Mouse (Mus musculus) stomach, embryonic 15.5 days (tissue): Measurements from ENCODE around the gene Sept14. TPM values are rescaled to one million over a fixed set of nuclear protein-coding genes. Genes with fewer than 3 reads are reported as not detected.
"Not testable (repeated sequence)": the region's sequence is repeated elsewhere in the genome, so short reads cannot be mapped to it uniquely, and the experiment has no call there.

ENCODE experiments used
- ATAC-seq: fragments of 200-750 bp; cut with Nextera tagmentation; 2 replicates; pipeline ENCODE4 v1.8.0; 2017; ENCODE audit warnings: low read depth, moderate number of reproducible peaks, moderate TSS enrichment; ENCODE audit not compliant: insufficient read depth, low FRiP score
- H3K27ac ChIP-seq: fragments of 300-500 bp; sonication (generic); 2 replicates; pipeline ENCODE4 v1.5.1; 2015; ENCODE audit warnings: mild to moderate bottlenecking, inconsistent platforms
- H3K27me3 ChIP-seq: fragments of 300-500 bp; sonication (generic); replicated peaks from 2 replicates; pipeline ENCODE4 v1.6.1; 2015; ENCODE audit warnings: inconsistent platforms
- H3K36me3 ChIP-seq: fragments of 300-500 bp; sonication (generic); 2 replicates; pipeline ENCODE4 v1.6.1; 2015; ENCODE audit warnings: inconsistent platforms
- H3K4me1 ChIP-seq: fragments of 300-500 bp; sonication (generic); 2 replicates; pipeline ENCODE4 v1.6.1; 2015; ENCODE audit warnings: inconsistent platforms
- H3K4me2 ChIP-seq: fragments of 300-500 bp; sonication (generic); 2 replicates; pipeline ENCODE4 v1.6.1; 2015; ENCODE audit warnings: mild to moderate bottlenecking, inconsistent platforms
- H3K4me3 ChIP-seq: fragments of 300-500 bp; sonication (generic); replicated peaks from 2 replicates; pipeline ENCODE4 v1.5.1; 2015; ENCODE audit warnings: inconsistent platforms
- H3K9ac ChIP-seq: fragments of 300-500 bp; sonication (generic); 2 replicates; pipeline ENCODE4 v1.6.1; 2015; ENCODE audit warnings: inconsistent platforms
- H3K9me3 ChIP-seq: fragments of 300-500 bp; sonication (generic); 2 replicates; pipeline ENCODE4 v1.6.1; 2016; ENCODE audit warnings: inconsistent platforms
- WGBS: fragments of 180-500 bp; shearing (Covaris S2); methylation state at CpG from one replicate; pipeline ENCODE4 v1.1.7; 2015; 5-methylcytosine and 5-hydroxymethylcytosine counted together
- polyA plus RNA-seq: library from polyadenylated mRNA; unstranded; fragments of >200 nt; fragmentation: Nextera tagmentation; extraction: Ambion mirVana; gene quantifications from 2 replicates; pipeline ENCODE4 v1.2.1, GENCODE M21; 2015

Sept14 gene
- polyA plus RNA-seq, 1 experiment from 2014 or later = not detected

- Histone ChIP-seq H3K4me3 (peak overlapping the region; percentile 83), H3K4me2 (peak overlapping the region; percentile 45), H3K4me1 (peaks cover 12% of the 10 kb centered on the region), H3K27ac (peak overlapping the region; percentile 97), H3K27me3 (no peaks in the 10 kb centered on the region), H3K9ac (0 out of 2 replicates have a peak overlapping the region, but pooled peaks have one; percentile 87), H3K36me3 (0 out of 2 replicates have a peak, but pooled peaks cover 1% of the 10 kb centered on the region), H3K9me3 (no peaks in the 10 kb centered on the region)
- ATAC-seq = 0 out of 2 replicates have a peak, but pooled peaks have one; percentile 2
- 51% methylated on average over 4 of the region's 4 CpGs for WGBS
Measured at GRCm38 (mm10) chr5:129724268-129724667, 16.0 kb upstream of the Sept14 start.

- no peak for ATAC-seq
- H3K4me1 ChIP-seq = peaks cover 9% of the 10 kb centered on the region
- H3K4me2 ChIP-seq = no peak overlapping the region
- 88% methylated on average over 3 of the region's 3 CpGs for WGBS
- no peak overlapping the region for H3K27ac ChIP-seq
- no peak overlapping the region for H3K9ac ChIP-seq
- no peaks in the 10 kb centered on the region for H3K27me3 ChIP-seq
- H3K36me3 ChIP-seq = peaks cover 17% of the 10 kb centered on the region
- no peaks in the 10 kb centered on the region for H3K9me3 ChIP-seq
- no peak overlapping the region for H3K4me3 ChIP-seq
Measured at GRCm38 (mm10) chr5:129720176-129720575, 11.9 kb upstream of the Sept14 start.

- no peak for ATAC-seq
Measured at GRCm38 (mm10) chr5:129717016-129717415, 8.7 kb upstream of the Sept14 start.

GRCm38 (mm10) chr5:129715326-129715861 is 7.1 kb upstream of the Sept14 start, which contains the start of gene Mrps17:
Mrps17 (plus strand) TSS chr5:129715497.
- no peaks in the 10 kb centered on the region for H3K9me3 ChIP-seq
- peak within 1 kb of the TSS; percentile 78 for H3K4me2 ChIP-seq
- H3K27me3 ChIP-seq = no peaks in the 10 kb centered on the region
- ATAC-seq = peak; percentile 98
- WGBS = under 1% methylated on average over 33 of the region's 33 CpGs
- H3K27ac ChIP-seq = peak within 1 kb of the TSS; percentile 61
- peaks cover 17% of the 10 kb centered on the region for H3K36me3 ChIP-seq
- H3K4me3 ChIP-seq = peak within 1 kb of the TSS; percentile 91
- peak within 1 kb of the TSS; percentile 80 for H3K9ac ChIP-seq
- H3K4me1 ChIP-seq = peaks cover 9% of the 10 kb centered on the region

More at GRCm38 (mm10) chr5:129717016-129717415, 8.7 kb upstream of the Sept14 start:
- Histone ChIP-seq H3K9ac (no peak overlapping the region), H3K27me3 (no peaks in the 10 kb centered on the region), H3K4me3 (no peak overlapping the region), H3K36me3 (peaks cover 17% of the 10 kb centered on the region), H3K4me1 (peaks cover 9% of the 10 kb centered on the region), H3K9me3 (no peaks in the 10 kb centered on the region), H3K4me2 (no peak overlapping the region), H3K27ac (no peak overlapping the region)
- 78% methylated on average over 9 of the region's 9 CpGs for WGBS

GRCm38 (mm10) chr5:129703368-129703767 is 4.9 kb downstream of the Sept14 start:
- no peak overlapping the region for H3K4me2 ChIP-seq
- no peaks in the 10 kb centered on the region for H3K27me3 ChIP-seq
- no peak for ATAC-seq
- H3K4me1 ChIP-seq = no peaks in the 10 kb centered on the region
- no peak overlapping the region for H3K4me3 ChIP-seq
- H3K36me3 ChIP-seq = no peaks in the 10 kb centered on the region
- no peak overlapping the region for H3K9ac ChIP-seq
- H3K27ac ChIP-seq = no peak overlapping the region
- no peaks in the 10 kb centered on the region for H3K9me3 ChIP-seq

- no peaks in the 10 kb centered on the region for H3K36me3 ChIP-seq
- H3K4me3 ChIP-seq = no peak overlapping the region
- no peak overlapping the region for H3K4me2 ChIP-seq
- ATAC-seq = no peak
- no peaks in the 10 kb centered on the region for H3K4me1 ChIP-seq
- no peak overlapping the region for H3K9ac ChIP-seq
- H3K27ac ChIP-seq = no peak overlapping the region
- 75% methylated on average over 1 of the region's 1 CpGs for WGBS
- no peaks in the 10 kb centered on the region for H3K27me3 ChIP-seq
- no peaks in the 10 kb centered on the region for H3K9me3 ChIP-seq
Measured at GRCm38 (mm10) chr5:129701706-129702105, 6.6 kb downstream of the Sept14 start.

- H3K27ac ChIP-seq = no peak overlapping the region
- no peaks in the 10 kb centered on the region for H3K36me3 ChIP-seq
- no peaks in the 10 kb centered on the region for H3K9me3 ChIP-seq
- no peak overlapping the region for H3K9ac ChIP-seq
- no peak overlapping the region for H3K4me3 ChIP-seq
- H3K4me2 ChIP-seq = no peak overlapping the region
- no peaks in the 10 kb centered on the region for H3K4me1 ChIP-seq
- no peak for ATAC-seq
- no peaks in the 10 kb centered on the region for H3K27me3 ChIP-seq
- WGBS = 36% methylated on average over 2 of the region's 2 CpGs
Measured at GRCm38 (mm10) chr5:129700506-129700905, 7.8 kb downstream of the Sept14 start.

GRCm38 (mm10) chr5:129690528-129690927 is 17.8 kb downstream of the Sept14 start:
- no peak overlapping the region for H3K4me2 ChIP-seq
- H3K9me3 ChIP-seq = no peaks in the 10 kb centered on the region
- 76% methylated on average over 3 of the region's 3 CpGs for WGBS
- no peaks in the 10 kb centered on the region for H3K36me3 ChIP-seq
- no peak overlapping the region for H3K4me3 ChIP-seq
- H3K27ac ChIP-seq = no peak overlapping the region
- no peak for ATAC-seq
- no peaks in the 10 kb centered on the region for H3K27me3 ChIP-seq
- no peaks in the 10 kb centered on the region for H3K4me1 ChIP-seq
- H3K9ac ChIP-seq = no peak overlapping the region

- Histone ChIP-seq H3K4me3 (no peak overlapping the region), H3K27me3 (no peaks in the 10 kb centered on the region), H3K4me2 (no peak overlapping the region), H3K4me1 (no peaks in the 10 kb centered on the region), H3K9ac (no peak overlapping the region), H3K9me3 (no peaks in the 10 kb centered on the region), H3K27ac (no peak overlapping the region), H3K36me3 (no peaks in the 10 kb centered on the region)
- no peak for ATAC-seq
- 76% methylated on average over 7 of the region's 7 CpGs for WGBS
Measured at GRCm38 (mm10) chr5:129687621-129688020, 20.7 kb downstream of the Sept14 start.

GRCm38 (mm10) chr5:129685141-129685540 is 23.2 kb downstream of the Sept14 start:
- H3K27ac ChIP-seq, H3K27me3 ChIP-seq, H3K36me3 ChIP-seq, ATAC-seq, H3K4me3 ChIP-seq, H3K9ac ChIP-seq, H3K4me1 ChIP-seq, H3K9me3 ChIP-seq, H3K4me2 ChIP-seq: not testable (repeated sequence)
- WGBS = 93% methylated on average over 5 of the region's 5 CpGs

GRCm38 (mm10) chr5:129670036-129670458 is 38.3 kb downstream of the Sept14 start, which contains the start of gene Zfp11:
Zfp11 (minus strand) TSS chr5:129670099.
- Histone ChIP-seq H3K4me1 (no peaks in the 10 kb centered on the region), H3K36me3 (no peaks in the 10 kb centered on the region), H3K9me3 (no peaks in the 10 kb centered on the region), H3K9ac (peak within 1 kb of the TSS; percentile 62), H3K4me2 (peak within 1 kb of the TSS; percentile 70), H3K4me3 (peak within 1 kb of the TSS; percentile 86), H3K27ac (no peak within 1 kb of the TSS), H3K27me3 (no peaks in the 10 kb centered on the region)
- ATAC-seq = peak; percentile 83; the same call in 1 of the 2 replicates
- 1% methylated on average over 23 of the region's 23 CpGs for WGBS

- H3K27ac ChIP-seq = no peak overlapping the region
- 0 out of 2 replicates have a peak, but pooled peaks have one; percentile 14 for ATAC-seq
- no peaks in the 10 kb centered on the region for H3K4me1 ChIP-seq
- H3K4me2 ChIP-seq = peak overlapping the region; percentile 70
- H3K9me3 ChIP-seq = no peaks in the 10 kb centered on the region
- H3K4me3 ChIP-seq = peak overlapping the region; percentile 86
- no peaks in the 10 kb centered on the region for H3K36me3 ChIP-seq
- H3K9ac ChIP-seq = peak overlapping the region; percentile 62
- 1% methylated on average over 31 of the region's 31 CpGs for WGBS
- H3K27me3 ChIP-seq = no peaks in the 10 kb centered on the region
Measured at GRCm38 (mm10) chr5:129669453-129670035, 38.8 kb downstream of the Sept14 start.
